Mouse (Mus musculus) bone marrow, adult 2 months (tissue): ENCODE measurements around the gene Vpreb3.

Experiments
- CTCF ChIP-seq: fragments of 200-500 bp; IDR thresholded peaks from 2 replicates; pipeline ENCODE4 v1.5.1; 2011; ENCODE audit warnings: low read length, control low read depth; ENCODE audit not compliant: control insufficient read depth, insufficient read depth
- POLR2A ChIP-seq: fragments of 200-500 bp; IDR thresholded peaks from 2 replicates; pipeline ENCODE4 v1.6.1; 2011; ENCODE audit warnings: low read depth, mild to moderate bottlenecking, control low read depth, low read length, borderline replicate concordance; ENCODE audit not compliant: control insufficient read depth

- TF ChIP-seq CTCF (no peak), POLR2A (no peak)
Measured at GRCm38 (mm10) chr10:75954381-75954811, 11.5 kb downstream of the Vpreb3 start, which contains the start of gene Gm5134.
